Mouse (Mus musculus) hindbrain, embryonic 11.5 days (tissue): Measurements from ENCODE around the gene Syt1. TPM values are rescaled to one million over a fixed set of nuclear protein-coding genes. Genes with fewer than 3 reads are reported as not detected.

ENCODE experiments used
- ATAC-seq: fragments of 200-750 bp; cut with Nextera tagmentation; 2 replicates; pipeline ENCODE4 v1.8.0; 2017; ENCODE audit warnings: mild to moderate bottlenecking, moderate TSS enrichment, moderate library complexity; ENCODE audit not compliant: low FRiP score
- DNase-seq: peaks from one replicate; pipeline ENCODE4 v3.0.0-alpha.2; 2015; ENCODE audit warnings: low spot score
- H3K27ac ChIP-seq: fragments of 300-500 bp; sonication (generic); 2 replicates; pipeline ENCODE4 v1.5.1; 2014; ENCODE audit warnings: mild to moderate bottlenecking, low read depth, low read length
- H3K27me3 ChIP-seq: fragments of 300-500 bp; sonication (generic); 2 replicates; pipeline ENCODE4 v1.6.1; 2014; ENCODE audit warnings: mild to moderate bottlenecking, low read length, moderate library complexity, mixed read lengths; ENCODE audit not compliant: control insufficient read depth, insufficient read depth
- H3K36me3 ChIP-seq: fragments of 300-500 bp; sonication (generic); 2 replicates; pipeline ENCODE4 v1.6.1; 2014; ENCODE audit warnings: mild to moderate bottlenecking, low read length, moderate library complexity, mixed read lengths; ENCODE audit not compliant: control insufficient read depth, insufficient read depth
- H3K4me1 ChIP-seq: fragments of 300-500 bp; sonication (generic); replicated peaks from 2 replicates; pipeline ENCODE4 v1.6.1; 2014; ENCODE audit warnings: low read length, mixed read lengths; ENCODE audit not compliant: control insufficient read depth, insufficient read depth
- H3K4me2 ChIP-seq: fragments of 300-500 bp; sonication (generic); replicated peaks from 2 replicates; pipeline ENCODE4 v1.6.1; 2014; ENCODE audit warnings: mild to moderate bottlenecking, low read depth, low read length
- H3K4me3 ChIP-seq: fragments of 300-500 bp; sonication (generic); 2 replicates; pipeline ENCODE4 v1.5.1; 2014; ENCODE audit warnings: low read depth, low read length
- H3K9ac ChIP-seq: fragments of 300-500 bp; sonication (generic); 2 replicates; pipeline ENCODE4 v1.6.1; 2014; ENCODE audit warnings: low read depth, low read length
- H3K9me3 ChIP-seq: fragments of 300-500 bp; sonication (generic); 2 replicates; pipeline ENCODE4 v1.6.1; 2016; ENCODE audit warnings: low read length; ENCODE audit not compliant: control insufficient read depth
- WGBS: fragments of 180-500 bp; shearing (Covaris S2); extraction: QIAGEN DNeasy Blood & Tissue Kit; methylation state at CpG from one replicate; pipeline ENCODE4 v1.1.7; 2014; 5-methylcytosine and 5-hydroxymethylcytosine counted together
- polyA plus RNA-seq: library from polyadenylated mRNA; unstranded; fragments of >200 nt; fragmentation: Nextera tagmentation; extraction: Ambion mirVana; gene quantifications from 2 replicates; pipeline ENCODE4 v1.2.1, GENCODE M21; 2014

Gene Syt1
- polyA plus RNA-seq, 1 experiment from 2014 or later = 28.3 TPM

GRCm38 (mm10) chr10:108525506-108525905 is 485.3 kb downstream of the Syt1 start:
- H3K4me3 ChIP-seq = no peak overlapping the region
- 93% methylated on average over 11 of the region's 11 CpGs for WGBS
- DNase-seq (no peak), ATAC-seq (0 out of 2 replicates have a peak, but pooled peaks have one; percentile 26)
- no peak overlapping the region for H3K27ac ChIP-seq
- H3K27me3 ChIP-seq = no peaks in the 10 kb centered on the region
- no peaks in the 10 kb centered on the region for H3K36me3 ChIP-seq
- no peaks in the 10 kb centered on the region for H3K9me3 ChIP-seq
- no peak overlapping the region for H3K9ac ChIP-seq
- H3K4me2 ChIP-seq = no peak overlapping the region
- no peaks in the 10 kb centered on the region for H3K4me1 ChIP-seq

- no peak overlapping the region for H3K4me3 ChIP-seq
- no peaks in the 10 kb centered on the region for H3K36me3 ChIP-seq
- H3K27ac ChIP-seq = no peak overlapping the region
- H3K9ac ChIP-seq = no peak overlapping the region
- H3K4me2 ChIP-seq = no peak overlapping the region
- 51% methylated on average over 6 of the region's 6 CpGs for WGBS
- no peaks in the 10 kb centered on the region for H3K9me3 ChIP-seq
- H3K4me1 ChIP-seq = no peaks in the 10 kb centered on the region
- peak; percentile 48 for DNase-seq
- H3K27me3 ChIP-seq = no peaks in the 10 kb centered on the region
- ATAC-seq = peak; percentile 84
Measured at GRCm38 (mm10) chr10:108524306-108525029, 486.3 kb downstream of the Syt1 start.

GRCm38 (mm10) chr10:108519156-108519555 is 491.6 kb downstream of the Syt1 start:
- no peak for ATAC-seq
- Histone ChIP-seq H3K4me2 (no peak overlapping the region), H3K27me3 (no peaks in the 10 kb centered on the region), H3K27ac (no peak overlapping the region), H3K9me3 (no peaks in the 10 kb centered on the region), H3K36me3 (no peaks in the 10 kb centered on the region), H3K4me3 (no peak overlapping the region), H3K4me1 (no peaks in the 10 kb centered on the region), H3K9ac (no peak overlapping the region)
- WGBS = 70% methylated on average over 6 of the region's 6 CpGs
- no peak for DNase-seq

- Histone ChIP-seq H3K36me3 (no peaks in the 10 kb centered on the region), H3K4me2 (no peak overlapping the region), H3K27me3 (no peaks in the 10 kb centered on the region), H3K9me3 (no peaks in the 10 kb centered on the region), H3K4me3 (no peak overlapping the region), H3K4me1 (no peaks in the 10 kb centered on the region), H3K9ac (no peak overlapping the region), H3K27ac (no peak overlapping the region)
- WGBS = 76% methylated on average over 9 of the region's 9 CpGs
- DNase-seq = no peak
- no peak for ATAC-seq
Measured at GRCm38 (mm10) chr10:108517076-108517475, 493.7 kb downstream of the Syt1 start.

- no peaks in the 10 kb centered on the region for H3K36me3 ChIP-seq
- 72% methylated on average over 7 of the region's 7 CpGs for WGBS
- ATAC-seq (no peak), DNase-seq (no peak)
- H3K4me3 ChIP-seq = no peak overlapping the region
- no peaks in the 10 kb centered on the region for H3K4me1 ChIP-seq
- H3K9ac ChIP-seq = no peak overlapping the region
- H3K27me3 ChIP-seq = no peaks in the 10 kb centered on the region
- no peak overlapping the region for H3K4me2 ChIP-seq
- H3K9me3 ChIP-seq = no peaks in the 10 kb centered on the region
- no peak overlapping the region for H3K27ac ChIP-seq
Measured at GRCm38 (mm10) chr10:108514671-108515070, 496.1 kb downstream of the Syt1 start.

GRCm38 (mm10) chr10:108509579-108509978 is 501.2 kb downstream of the Syt1 start:
- H3K9ac ChIP-seq = no peak overlapping the region
- no peaks in the 10 kb centered on the region for H3K9me3 ChIP-seq
- no peak overlapping the region for H3K4me2 ChIP-seq
- ATAC-seq (no peak), DNase-seq (no peak)
- H3K27me3 ChIP-seq = no peaks in the 10 kb centered on the region
- H3K27ac ChIP-seq = no peak overlapping the region
- WGBS = 79% methylated on average over 3 of the region's 3 CpGs
- no peaks in the 10 kb centered on the region for H3K36me3 ChIP-seq
- H3K4me1 ChIP-seq = no peaks in the 10 kb centered on the region
- H3K4me3 ChIP-seq = no peak overlapping the region

- no peaks in the 10 kb centered on the region for H3K4me1 ChIP-seq
- DNase-seq = no peak
- no peak overlapping the region for H3K9ac ChIP-seq
- WGBS = 91% methylated on average over 4 of the region's 4 CpGs
- H3K36me3 ChIP-seq = no peaks in the 10 kb centered on the region
- no peaks in the 10 kb centered on the region for H3K9me3 ChIP-seq
- no peak overlapping the region for H3K4me2 ChIP-seq
- ATAC-seq = no peak
- H3K4me3 ChIP-seq = no peak overlapping the region
- H3K27me3 ChIP-seq = no peaks in the 10 kb centered on the region
- H3K27ac ChIP-seq = no peak overlapping the region
Measured at GRCm38 (mm10) chr10:108506917-108507316, 503.9 kb downstream of the Syt1 start.

- Histone ChIP-seq H3K27me3 (no peaks in the 10 kb centered on the region), H3K27ac (no peak overlapping the region), H3K4me2 (no peak overlapping the region), H3K4me3 (no peak overlapping the region), H3K4me1 (no peaks in the 10 kb centered on the region), H3K9me3 (no peaks in the 10 kb centered on the region), H3K9ac (no peak overlapping the region), H3K36me3 (no peaks in the 10 kb centered on the region)
- WGBS = 69% methylated on average over 7 of the region's 7 CpGs
- ATAC-seq = peak; percentile 49; the same call in 1 of the 2 replicates
- no peak for DNase-seq
Measured at GRCm38 (mm10) chr10:108504925-108505324, 505.9 kb downstream of the Syt1 start.

- Histone ChIP-seq H3K4me3 (no peak overlapping the region), H3K4me2 (no peak overlapping the region), H3K27ac (no peak overlapping the region), H3K4me1 (no peaks in the 10 kb centered on the region), H3K9ac (no peak overlapping the region), H3K27me3 (no peaks in the 10 kb centered on the region), H3K36me3 (no peaks in the 10 kb centered on the region), H3K9me3 (no peaks in the 10 kb centered on the region)
- DNase-seq = no peak
- WGBS = 70% methylated on average over 21 of the region's 21 CpGs
- no peak; the same call in 1 of the 2 replicates for ATAC-seq
Measured at GRCm38 (mm10) chr10:108504128-108504870, 506.5 kb downstream of the Syt1 start.
